Mouse (Mus musculus): ENCODE results near the gene Derl3. TPM values are rescaled to one million over a fixed set of nuclear protein-coding genes. Genes with fewer than 3 reads are reported as not detected.

Gene Derl3
- total and polyA plus RNA-seq, 3 experiments: 0.22 TPM; not detected in 2

DNA sequence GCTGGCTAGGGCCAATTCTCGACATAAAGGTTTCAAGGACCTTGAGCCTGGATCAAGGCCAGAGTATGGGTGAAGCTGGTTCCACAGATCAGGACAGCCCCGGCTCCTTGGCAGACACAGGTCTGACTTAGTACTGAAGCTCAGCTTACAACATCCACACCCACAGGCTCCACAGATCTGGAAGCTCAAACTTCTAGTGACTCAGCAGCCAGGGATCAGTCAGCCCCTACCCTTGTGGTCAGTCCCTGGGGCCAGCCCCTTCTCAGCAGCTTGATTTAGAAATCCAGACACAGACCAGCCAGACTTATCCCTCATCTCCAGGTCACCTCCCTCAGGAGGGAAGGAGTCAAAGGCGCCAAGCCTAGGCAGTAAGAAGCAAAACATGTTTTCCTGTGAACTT is 5.6 kb downstream of the Derl3 start:
- no peaks in the 10 kb centered on the region for H3K9me3 ChIP-seq (replicated peaks)
- no peak overlapping the region for H3K4me3 ChIP-seq (ENCODE audit: low read depth, low read length)
- ATAC-seq (ENCODE audit: extremely low read depth, insufficient number of reproducible peaks, low FRiP score, poor library complexity, severe bottlenecking) (no peak), DNase-seq (ENCODE audit: low spot score) (no peak)
- no peak for TF ChIP-seq GATA1 (IDR thresholded peaks at IDR 0.05; ENCODE audit: borderline replicate concordance, low read length)
- TF ChIP-seq TAL1 (conservative IDR thresholded peaks at IDR 0.05; ENCODE audit: low read depth, low read length): no peak
- TF ChIP-seq CTCF (IDR thresholded peaks at IDR 0.05; ENCODE audit: low read depth, low read length): no peak
- no peak for TF ChIP-seq GATA2 (IDR thresholded peaks at IDR 0.05; ENCODE audit: borderline replicate concordance, low read depth, low read length)
- TF ChIP-seq POLR2AphosphoS5 (IDR thresholded peaks at IDR 0.05; ENCODE audit: insufficient replicate concordance, low read depth, low read length): no peak
- H3K36me3 ChIP-seq (replicated peaks): peaks cover 99% of the 10 kb centered on the region
- H3K27me3 ChIP-seq (ENCODE audit: insufficient read depth, low read length): no peaks in the 10 kb centered on the region
- peaks cover 8% of the 10 kb centered on the region for H3K4me1 ChIP-seq (ENCODE audit: insufficient read depth, low read depth, low read length)

- ATAC-seq (ENCODE audit: extremely low read depth, insufficient number of reproducible peaks, low FRiP score, poor library complexity, severe bottlenecking): no peak
- Histone ChIP-seq H3K4me3 (ENCODE audit: low read depth, low read length) (no peak overlapping the region), H3K9me3 (replicated peaks) (no peaks in the 10 kb centered on the region)
These were observed 11.2 kb downstream of the Derl3 start for GRCm38 (mm10) chr10:75904391-75904790.

GRCm38 (mm10) chr10:75906882-75907281 is 13.7 kb downstream of the Derl3 start:
- DNase-seq (ENCODE audit: low spot score) (no peak), ATAC-seq (ENCODE audit: extremely low read depth, insufficient number of reproducible peaks, low FRiP score, poor library complexity, severe bottlenecking) (no peak)
- TF ChIP-seq GATA1 (IDR thresholded peaks at IDR 0.05; ENCODE audit: borderline replicate concordance, low read length) (no peak), POLR2AphosphoS5 (IDR thresholded peaks at IDR 0.05; ENCODE audit: insufficient replicate concordance, low read depth, low read length) (no peak), TAL1 (conservative IDR thresholded peaks at IDR 0.05; ENCODE audit: low read depth, low read length) (no peak), CTCF (IDR thresholded peaks at IDR 0.05; ENCODE audit: low read depth, low read length) (no peak), GATA2 (IDR thresholded peaks at IDR 0.05; ENCODE audit: borderline replicate concordance, low read depth, low read length) (no peak)
- no peaks in the 10 kb centered on the region for H3K27me3 ChIP-seq (ENCODE audit: insufficient read depth, low read length)
- H3K9me3 ChIP-seq (replicated peaks): no peaks in the 10 kb centered on the region
- H3K4me1 ChIP-seq (ENCODE audit: insufficient read depth, low read depth, low read length): peaks cover 5% of the 10 kb centered on the region; the same call in 1 of the 2 replicates
- peaks cover 94% of the 10 kb centered on the region for H3K36me3 ChIP-seq (replicated peaks)
- H3K4me3 ChIP-seq (ENCODE audit: low read depth, low read length): no peak overlapping the region

More at GRCm38 (mm10) chr10:75904391-75904790, 11.2 kb downstream of the Derl3 start:
- no peaks in the 10 kb centered on the region for H3K27me3 ChIP-seq (ENCODE audit: insufficient read depth, low read length)
- no peak for DNase-seq (ENCODE audit: low spot score)
- peaks cover 5% of the 10 kb centered on the region; the same call in 1 of the 2 replicates for H3K4me1 ChIP-seq (ENCODE audit: insufficient read depth, low read depth, low read length)
- TF ChIP-seq TAL1 (conservative IDR thresholded peaks at IDR 0.05; ENCODE audit: low read depth, low read length): no peak
- no peak for TF ChIP-seq GATA2 (IDR thresholded peaks at IDR 0.05; ENCODE audit: borderline replicate concordance, low read depth, low read length)
- TF ChIP-seq CTCF (IDR thresholded peaks at IDR 0.05; ENCODE audit: low read depth, low read length): no peak
- TF ChIP-seq POLR2AphosphoS5 (IDR thresholded peaks at IDR 0.05; ENCODE audit: insufficient replicate concordance, low read depth, low read length): no peak
- TF ChIP-seq GATA1 (IDR thresholded peaks at IDR 0.05; ENCODE audit: borderline replicate concordance, low read length): no peak
- H3K36me3 ChIP-seq (replicated peaks): peaks cover 92% of the 10 kb centered on the region

DNA sequence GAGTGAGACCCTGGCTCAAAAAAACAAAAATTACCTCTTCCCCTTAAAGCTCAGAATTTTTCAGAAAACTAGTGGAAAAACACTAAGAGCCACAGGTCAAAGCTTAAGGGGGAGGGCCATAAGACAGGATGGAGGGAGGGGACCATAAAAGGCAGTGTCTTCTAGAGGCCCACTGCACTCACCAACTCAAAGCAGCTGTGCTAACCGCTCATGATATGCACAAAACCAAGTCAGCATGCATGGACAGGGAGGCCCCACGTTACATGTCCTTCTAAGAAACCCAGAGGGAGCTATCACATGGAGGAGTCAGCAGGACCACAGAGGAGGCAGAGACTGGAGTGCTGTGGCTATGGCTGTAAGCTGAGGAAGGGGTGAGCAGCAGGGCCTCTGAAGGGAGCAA is 17.5 kb downstream of the Derl3 start:
- Histone ChIP-seq H3K4me3 (ENCODE audit: low read depth, low read length) (no peak overlapping the region), H3K9me3 (replicated peaks) (no peaks in the 10 kb centered on the region), H3K27me3 (ENCODE audit: insufficient read depth, low read length) (no peaks in the 10 kb centered on the region), H3K4me1 (ENCODE audit: insufficient read depth, low read depth, low read length) (peaks cover 3% of the 10 kb centered on the region; the same call in 1 of the 2 replicates), H3K36me3 (replicated peaks) (peaks cover 89% of the 10 kb centered on the region)
- DNase-seq (ENCODE audit: low spot score) (no peak), ATAC-seq (ENCODE audit: extremely low read depth, insufficient number of reproducible peaks, low FRiP score, poor library complexity, severe bottlenecking) (no peak)
- TF ChIP-seq GATA2 (IDR thresholded peaks at IDR 0.05; ENCODE audit: borderline replicate concordance, low read depth, low read length) (no peak), POLR2AphosphoS5 (IDR thresholded peaks at IDR 0.05; ENCODE audit: insufficient replicate concordance, low read depth, low read length) (no peak), TAL1 (conservative IDR thresholded peaks at IDR 0.05; ENCODE audit: low read depth, low read length) (no peak), CTCF (IDR thresholded peaks at IDR 0.05; ENCODE audit: low read depth, low read length) (no peak), GATA1 (IDR thresholded peaks at IDR 0.05; ENCODE audit: borderline replicate concordance, low read length) (no peak)

DNA sequence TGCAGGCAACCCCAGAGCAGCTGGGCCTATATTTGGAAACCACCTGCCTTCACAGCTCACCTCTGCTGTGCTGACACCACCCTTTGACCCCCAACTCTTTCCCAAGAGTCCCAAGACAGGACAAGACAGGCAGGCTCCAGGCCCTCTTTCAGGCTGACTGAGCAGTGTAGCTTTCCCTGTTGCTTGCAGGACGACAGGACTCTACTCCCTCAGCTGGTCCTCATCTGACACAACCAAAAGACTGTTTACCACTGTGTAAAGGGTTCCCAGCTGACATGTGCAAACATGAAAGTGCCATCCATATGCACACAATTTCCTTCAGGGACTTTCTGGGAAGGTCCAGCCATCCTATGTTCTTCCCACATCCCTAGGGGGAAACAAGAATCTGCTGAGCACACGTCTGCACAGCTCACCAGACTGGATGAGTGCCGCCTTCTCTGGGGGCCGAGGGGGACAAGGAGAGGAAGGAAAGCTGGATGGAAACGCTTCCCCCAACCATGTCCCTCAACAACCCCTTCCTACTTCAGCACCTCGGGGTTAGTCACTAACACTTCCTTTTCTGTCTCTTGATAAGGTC is 19.9 kb downstream of the Derl3 start:
- Histone ChIP-seq H3K4me3 (ENCODE audit: low read depth, low read length) (no peak overlapping the region), H3K9me3 (replicated peaks) (no peaks in the 10 kb centered on the region), H3K4me1 (ENCODE audit: insufficient read depth, low read depth, low read length) (0 out of 2 replicates have a peak, but pooled peaks cover 2% of the 10 kb centered on the region), H3K36me3 (replicated peaks) (peaks cover 87% of the 10 kb centered on the region), H3K27me3 (ENCODE audit: insufficient read depth, low read length) (no peaks in the 10 kb centered on the region)
- no peak for DNase-seq (ENCODE audit: low spot score)
- TF ChIP-seq TAL1 (conservative IDR thresholded peaks at IDR 0.05; ENCODE audit: low read depth, low read length) (no peak), GATA2 (IDR thresholded peaks at IDR 0.05; ENCODE audit: borderline replicate concordance, low read depth, low read length) (no peak), GATA1 (IDR thresholded peaks at IDR 0.05; ENCODE audit: borderline replicate concordance, low read length) (no peak), CTCF (IDR thresholded peaks at IDR 0.05; ENCODE audit: low read depth, low read length) (no peak), POLR2AphosphoS5 (IDR thresholded peaks at IDR 0.05; ENCODE audit: insufficient replicate concordance, low read depth, low read length) (no peak)
- ATAC-seq (ENCODE audit: extremely low read depth, insufficient number of reproducible peaks, low FRiP score, poor library complexity, severe bottlenecking): no peak

- H3K9me3 ChIP-seq (replicated peaks): no peaks in the 10 kb centered on the region
- TF ChIP-seq TAL1 (conservative IDR thresholded peaks at IDR 0.05; ENCODE audit: low read depth, low read length) (no peak), CTCF (IDR thresholded peaks at IDR 0.05; ENCODE audit: low read depth, low read length) (no peak), GATA1 (IDR thresholded peaks at IDR 0.05; ENCODE audit: borderline replicate concordance, low read length) (no peak), GATA2 (IDR thresholded peaks at IDR 0.05; ENCODE audit: borderline replicate concordance, low read depth, low read length) (no peak)
- peaks cover 16% of the 10 kb centered on the region for H3K4me1 ChIP-seq (ENCODE audit: insufficient read depth, low read depth, low read length)
- DNase-seq (ENCODE audit: low spot score): no peak
- H3K36me3 ChIP-seq (replicated peaks): peaks cover 86% of the 10 kb centered on the region
- no peak for ATAC-seq (ENCODE audit: extremely low read depth, insufficient number of reproducible peaks, low FRiP score, poor library complexity, severe bottlenecking)
- H3K4me3 ChIP-seq (ENCODE audit: low read depth, low read length): no peak overlapping the region
- no peaks in the 10 kb centered on the region for H3K27me3 ChIP-seq (ENCODE audit: insufficient read depth, low read length)
These were observed 22.3 kb downstream of the Derl3 start for GRCm38 (mm10) chr10:75915557-75915956.
